Mouse (Mus musculus): ENCODE measurements at regions not wholly inside any gene's neighbourhood (a gene's known extent, or its start where the extent isn't known, plus 50 kb on each side); places are given as distances from the start of the nearest gene placed in this dataset. TPM values are rescaled to one million over a fixed set of nuclear protein-coding genes. Genes with fewer than 3 reads are reported as not detected.

Small RNA genes lying in the stretch of these regions (microRNA-seq; reads per million reads assigned to microRNA genes)
- not detected for gene Gm44461
